Mouse (Mus musculus) brain, embryonic 14.5 days (tissue): ENCODE results near the gene Rab11fip5.

ENCODE experiments used
- CTCF ChIP-seq: fragments of 200-500 bp; IDR thresholded peaks from 2 replicates; pipeline ENCODE4 v1.5.1; 2012; ENCODE audit warnings: inconsistent platforms, mild to moderate bottlenecking, moderate library complexity, borderline replicate concordance; ENCODE audit not compliant: insufficient read depth, insufficient read length; ENCODE audit errors: extremely low read depth
- POLR2A ChIP-seq: fragments of 200-500 bp; IDR thresholded peaks from 2 replicates; pipeline ENCODE4 v1.6.1; 2012; ENCODE audit warnings: mild to moderate bottlenecking, inconsistent platforms, borderline replicate concordance; ENCODE audit not compliant: poor library complexity, insufficient read depth, insufficient read length, severe bottlenecking; ENCODE audit errors: extremely low read depth

DNA sequence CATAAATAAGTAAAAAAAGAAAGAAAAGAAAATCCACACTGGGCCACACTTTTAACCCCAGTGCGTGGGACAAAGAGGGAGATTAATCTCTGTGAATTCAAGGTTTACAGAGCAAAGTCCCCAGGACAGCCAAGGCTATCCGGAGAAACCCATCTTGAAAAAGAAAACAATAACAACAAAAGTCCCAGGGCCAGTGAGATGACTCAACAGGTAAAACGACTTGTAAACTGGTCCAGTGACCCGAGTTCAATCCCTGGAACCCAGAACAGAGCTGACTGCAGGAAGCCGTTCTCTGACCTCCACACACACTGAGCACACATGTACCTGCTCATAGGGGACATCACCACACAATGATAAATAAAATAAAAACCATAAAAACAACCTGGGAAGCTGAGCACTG lies 10.0 kb downstream of the Rab11fip5 start:
- TF ChIP-seq POLR2A: no peak
- TF ChIP-seq CTCF: no peak
